Mouse (Mus musculus): ENCODE data around the gene Obscn.
"Not testable (repeated sequence)": the region's sequence is repeated elsewhere in the genome, so short reads cannot be mapped to it uniquely, and the experiment has no call there.

The Obscn gene

DNA sequence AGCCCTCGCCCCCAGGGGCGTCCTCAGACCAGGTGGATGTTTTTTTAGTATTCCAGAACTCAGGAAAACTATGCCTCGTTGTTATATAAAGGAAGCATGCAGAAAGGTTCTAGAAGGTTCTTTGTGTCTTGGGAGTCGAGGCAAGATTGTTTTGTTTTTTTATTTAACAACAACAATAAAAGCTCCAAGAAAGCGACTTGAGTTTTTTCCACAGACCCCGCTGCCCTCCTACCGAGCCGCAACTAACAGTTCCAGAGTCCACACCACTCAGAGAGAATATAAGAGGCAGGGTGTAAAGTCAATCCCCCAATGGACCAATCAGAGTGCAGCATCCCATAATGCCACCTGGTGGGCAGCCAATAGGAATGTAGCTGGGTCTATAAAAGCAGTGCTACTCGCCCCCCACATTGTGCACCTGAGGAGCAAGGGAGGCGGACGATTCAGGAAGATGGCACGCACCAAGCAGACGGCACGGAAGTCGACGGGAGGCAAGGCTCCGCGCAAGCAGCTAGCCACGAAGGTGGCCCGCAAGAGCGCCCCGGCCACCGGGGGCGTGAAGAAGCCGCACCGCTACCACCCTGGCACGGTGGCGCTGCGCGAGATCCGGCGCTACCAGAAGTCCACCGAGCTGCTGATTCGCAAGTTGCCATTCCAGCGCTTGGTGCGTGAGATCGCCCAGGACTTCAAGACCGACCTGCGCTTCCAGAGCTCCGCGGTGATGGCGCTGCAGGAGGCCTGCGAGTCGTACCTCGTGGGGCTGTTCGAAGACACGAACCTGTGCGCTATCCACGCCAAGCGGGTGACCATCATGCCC lies 174.6 kb downstream of the Obscn start:
- peak; percentile 88 for DNase-seq (ENCODE audit: low read depth, low spot score)

DNA sequence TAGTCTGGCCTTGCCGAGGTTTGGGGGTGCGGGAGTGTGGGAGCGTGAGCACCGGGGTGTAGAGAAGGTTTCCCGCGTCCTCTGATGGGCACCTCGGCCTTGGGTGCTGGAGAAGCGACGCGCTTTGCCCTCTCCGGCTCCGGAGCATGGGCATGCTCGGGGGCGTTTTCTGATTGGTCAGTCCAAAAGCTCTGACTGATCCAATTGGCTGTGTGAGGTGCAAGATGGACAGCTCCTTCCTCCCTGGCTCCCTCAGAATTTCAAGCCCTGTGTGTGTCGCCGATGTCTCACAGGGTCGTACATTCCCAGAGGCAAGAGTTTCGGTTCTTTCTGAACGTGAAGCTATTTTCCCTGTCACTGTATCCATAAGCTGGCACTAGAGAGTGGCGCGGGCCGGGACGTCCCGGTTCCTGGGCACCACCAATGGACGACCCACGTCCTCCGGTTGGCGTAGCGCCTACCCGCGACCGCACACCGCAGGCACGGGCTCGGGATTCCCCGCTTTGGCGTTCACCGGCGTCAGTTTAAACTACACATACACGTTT lies 176.2 kb downstream of the Obscn start:
- peak; percentile 85 for DNase-seq (ENCODE audit: low read depth, low spot score)

DNA sequence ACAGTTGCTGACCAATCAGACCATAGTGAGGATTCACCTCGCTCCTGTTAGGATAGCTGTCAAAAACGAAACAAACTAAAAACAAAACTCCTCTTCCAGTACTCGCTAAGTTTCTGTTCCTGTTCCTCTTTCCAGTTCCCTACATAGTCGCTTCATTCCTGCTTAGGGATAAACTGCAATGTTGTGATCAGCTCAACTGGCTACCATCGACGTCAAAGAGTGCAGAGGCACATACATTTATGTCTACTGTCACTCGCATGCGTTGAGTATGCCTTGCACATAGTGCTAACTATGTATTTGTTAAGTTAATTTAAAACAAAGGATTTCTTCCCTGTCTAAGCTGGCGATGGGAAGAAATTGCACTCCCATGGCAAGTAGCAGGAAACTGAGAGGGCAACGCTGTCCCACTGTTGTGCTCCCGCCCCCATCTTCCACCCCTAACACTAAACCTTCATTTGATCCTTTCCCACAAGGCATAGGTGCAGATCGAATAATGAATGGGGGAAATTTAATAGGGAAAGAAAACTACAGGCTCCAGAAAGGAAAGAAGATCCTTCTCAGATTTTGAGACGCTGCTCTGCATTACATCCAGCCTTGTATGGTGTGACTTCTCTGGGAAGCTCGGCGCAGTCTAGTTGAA lies 176.9 kb downstream of the Obscn start:
- DNase-seq (ENCODE audit: low read depth, low spot score): no peak

DNA sequence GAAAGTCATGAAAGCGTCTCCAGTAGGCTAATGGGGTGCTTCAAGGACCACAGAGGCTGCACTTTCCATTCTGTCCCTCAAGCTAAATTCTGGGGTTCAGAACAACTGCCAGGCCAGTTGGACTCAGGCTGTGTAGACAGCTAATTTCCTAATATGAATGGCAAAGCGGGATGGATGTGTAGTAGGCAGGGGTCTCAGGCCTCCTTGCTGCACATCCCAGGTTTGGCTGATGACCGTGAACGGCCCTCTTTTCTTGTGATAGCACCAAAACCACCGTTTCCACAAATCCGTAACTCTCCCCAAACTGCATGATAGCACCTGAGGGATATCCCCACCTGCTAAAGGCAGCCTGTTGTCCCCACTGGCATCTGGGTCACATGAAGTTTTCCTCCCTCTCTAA lies 177.7 kb downstream of the Obscn start:
- no peak for DNase-seq (ENCODE audit: low read depth, low spot score)

DNA sequence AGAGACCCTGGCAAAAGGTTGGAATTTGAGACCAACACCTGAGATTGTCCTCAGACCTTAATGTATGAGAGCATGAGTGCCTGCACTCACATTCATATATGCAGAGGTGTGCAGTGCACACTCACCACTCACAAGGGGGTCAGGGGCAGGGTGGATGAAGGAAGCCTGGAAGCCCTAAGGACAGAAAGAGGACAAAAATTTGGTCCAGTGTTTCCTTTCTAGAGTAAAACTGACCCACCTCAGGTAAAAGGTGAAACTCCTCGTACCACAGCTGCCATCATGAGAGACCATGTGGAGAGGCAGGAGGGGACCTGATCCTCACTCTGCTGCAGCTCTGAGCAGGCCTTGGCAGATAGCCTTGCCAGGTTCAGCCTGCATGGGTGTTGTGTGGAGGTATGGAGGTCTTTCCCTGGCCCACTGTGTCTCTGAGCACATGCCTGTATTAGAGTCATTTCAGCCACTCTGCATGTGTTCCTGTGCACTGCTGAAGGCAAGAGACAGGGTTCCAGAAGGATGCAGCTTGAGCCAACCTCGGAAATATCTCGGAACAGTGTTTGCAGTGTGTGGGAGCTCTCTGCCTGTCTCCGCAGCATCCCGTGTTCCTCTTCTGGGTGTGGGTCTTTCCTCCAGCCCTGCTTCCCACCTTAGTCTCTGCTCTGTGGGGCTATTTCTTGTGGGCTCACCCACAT lies 178.8 kb downstream of the Obscn start:
- no peak for DNase-seq (ENCODE audit: low read depth, low spot score)

DNA sequence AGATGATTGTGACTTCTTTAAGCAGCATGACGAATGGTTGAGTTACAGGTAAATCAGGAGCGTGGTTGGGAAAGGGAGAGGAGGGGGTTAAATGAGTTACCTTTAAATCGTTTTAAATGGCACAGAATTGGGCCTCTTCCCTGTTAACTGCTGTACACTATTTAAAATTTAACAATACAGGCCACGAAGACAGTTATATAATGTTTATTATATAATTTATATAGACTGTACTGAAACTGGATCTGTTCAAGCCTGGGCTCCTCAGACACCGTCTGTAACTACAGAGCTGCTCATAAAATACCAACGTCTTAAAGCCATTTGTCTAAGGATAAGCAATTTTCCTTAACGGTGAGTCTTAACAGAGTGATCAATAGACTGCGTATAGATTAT lies 180.3 kb downstream of the Obscn start:
- no peak for DNase-seq (ENCODE audit: low read depth, low spot score)

DNA sequence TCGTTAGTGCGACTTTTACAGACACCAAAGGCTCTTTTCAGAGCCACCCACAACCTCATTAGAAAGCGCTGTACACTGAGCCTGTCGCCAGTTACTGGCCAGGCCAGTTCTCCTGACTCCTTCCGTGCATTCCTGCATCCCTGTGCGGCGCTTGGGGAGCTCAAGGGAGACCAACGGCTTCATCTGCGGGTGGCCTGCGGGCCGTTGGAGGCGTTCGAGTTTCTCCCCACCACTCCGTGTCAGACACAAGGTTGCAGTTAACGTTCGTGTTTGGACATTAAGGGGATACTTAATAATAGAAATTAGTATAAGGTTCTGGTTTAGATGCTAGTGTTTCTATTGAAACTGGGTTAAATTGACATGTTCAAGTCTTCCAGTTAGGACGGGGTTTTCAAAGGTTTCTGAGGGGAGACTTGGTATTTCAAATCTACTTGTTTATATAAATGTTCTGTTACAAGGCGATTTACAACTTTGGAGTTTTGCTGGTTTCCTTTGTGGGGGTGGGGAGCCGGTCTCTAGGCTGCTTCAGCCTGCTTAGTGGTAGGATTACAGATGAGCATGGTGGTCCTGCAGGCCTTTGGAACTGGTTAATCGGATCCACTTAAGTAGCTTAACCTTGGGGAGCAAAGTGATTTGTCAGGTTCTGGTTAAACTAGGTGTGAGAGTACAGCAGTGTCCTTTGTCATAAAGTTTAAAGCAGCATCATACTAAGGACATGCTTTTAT lies 180.9 kb downstream of the Obscn start:
- no peak for DNase-seq (ENCODE audit: low read depth, low spot score)

DNA sequence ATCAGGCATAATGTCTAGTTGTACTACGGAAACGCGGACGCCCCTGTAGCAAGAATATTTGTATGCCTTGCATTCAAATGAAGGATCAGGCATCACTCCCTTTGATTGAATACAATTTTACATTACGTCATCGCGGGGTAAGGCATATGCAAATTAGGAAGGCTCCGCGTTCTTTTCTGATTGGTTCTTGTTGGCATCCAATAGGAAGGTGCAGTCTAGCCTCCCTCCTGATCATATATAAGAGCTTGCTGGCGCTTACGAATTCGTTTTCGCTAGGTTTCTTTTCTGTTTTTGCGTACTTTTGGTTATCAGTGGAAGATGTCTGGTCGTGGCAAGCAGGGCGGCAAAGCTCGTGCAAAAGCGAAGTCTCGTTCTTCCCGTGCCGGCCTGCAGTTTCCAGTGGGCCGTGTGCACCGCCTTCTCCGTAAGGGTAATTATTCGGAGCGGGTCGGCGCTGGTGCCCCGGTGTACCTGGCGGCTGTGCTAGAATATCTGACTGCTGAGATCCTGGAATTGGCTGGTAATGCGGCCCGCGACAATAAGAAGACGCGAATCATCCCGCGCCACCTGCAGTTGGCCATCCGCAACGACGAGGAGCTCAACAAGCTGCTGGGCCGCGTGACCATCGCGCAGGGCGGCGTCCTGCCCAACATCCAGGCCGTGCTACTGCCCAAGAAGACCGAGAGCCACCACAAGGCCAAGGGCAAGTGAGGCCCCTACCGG lies 181.6 kb downstream of the Obscn start, which contains the start of the genes Hist3h2a and Trim17:
Hist3h2a (plus strand) TSS at position 266 of the 723 bp plus-strand sequence.
Trim17 (plus strand) TSS at position 266 of the 723 bp plus-strand sequence.
- peak; percentile 95 for DNase-seq (ENCODE audit: low read depth, low spot score)

DNA sequence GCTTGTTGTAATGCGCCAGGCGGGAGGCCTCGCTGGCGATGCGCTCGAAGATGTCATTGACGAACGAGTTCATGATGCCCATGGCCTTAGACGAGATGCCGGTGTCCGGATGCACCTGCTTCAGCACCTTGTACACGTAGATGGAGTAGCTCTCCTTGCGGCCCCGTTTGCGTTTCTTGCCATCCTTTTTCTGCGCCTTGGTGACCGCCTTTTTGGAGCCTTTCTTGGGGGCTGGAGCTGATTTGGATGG lies 182.1 kb downstream of the Obscn start:
- DNase-seq (ENCODE audit: low read depth, low spot score): not testable (repeated sequence)

DNA sequence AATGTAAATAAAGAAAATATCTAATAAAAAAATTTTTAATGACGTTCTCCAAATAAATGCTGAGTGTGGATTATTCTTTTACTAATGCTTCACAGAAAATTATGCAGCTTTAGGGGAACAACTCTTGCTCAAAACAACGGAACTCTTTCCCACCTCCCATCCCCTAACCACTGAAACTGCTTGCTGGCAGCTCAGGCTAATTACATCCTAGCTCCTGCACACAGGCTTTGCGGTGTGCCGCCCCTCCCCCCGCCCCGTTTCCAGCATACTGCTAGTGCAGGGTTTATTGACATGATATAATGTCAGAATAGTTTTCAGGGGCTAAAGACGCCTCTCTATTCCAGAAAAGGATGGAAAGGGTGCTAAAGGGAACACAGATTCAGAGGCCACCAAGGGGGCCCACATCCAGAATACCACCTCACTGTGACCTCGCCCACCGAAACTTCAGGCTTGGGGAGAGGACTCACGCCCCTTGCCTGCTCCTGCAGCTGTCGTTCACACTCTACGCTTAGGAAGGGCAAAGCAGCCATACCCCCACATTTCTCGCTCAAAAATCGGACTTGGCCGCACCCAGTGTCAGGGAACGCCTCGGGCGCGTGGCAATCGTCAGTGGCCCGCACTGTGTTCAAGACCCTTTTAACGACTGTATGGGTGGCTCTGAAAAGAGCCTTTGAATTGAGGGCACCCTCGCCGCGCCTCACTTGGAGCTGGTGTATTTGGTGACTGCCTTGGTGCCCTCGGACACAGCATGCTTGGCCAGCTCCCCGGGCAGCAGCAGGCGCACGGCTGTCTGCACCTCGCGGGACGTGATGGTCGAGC lies 182.6 kb downstream of the Obscn start:
- DNase-seq (ENCODE audit: low read depth, low spot score): no peak

DNA sequence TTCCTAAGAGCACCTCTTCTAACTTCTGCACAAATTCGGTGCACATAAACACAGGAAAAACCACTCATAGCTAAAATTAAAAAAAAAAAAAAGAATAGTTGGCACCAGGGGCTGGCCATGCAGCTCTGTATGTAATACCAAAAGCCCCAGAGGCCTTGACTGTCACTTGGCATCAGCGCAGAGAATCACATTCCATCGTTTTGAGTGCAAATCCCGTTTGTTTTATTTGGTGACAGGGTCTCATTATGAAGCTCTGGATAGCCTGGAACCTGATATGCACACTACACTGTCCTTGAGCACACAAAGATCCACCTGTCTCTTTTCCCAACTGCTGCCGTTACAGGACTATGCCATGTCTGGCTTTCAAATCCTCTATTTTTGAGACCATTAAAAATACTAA lies 185.0 kb downstream of the Obscn start:
- DNase-seq (ENCODE audit: low read depth, low spot score): no peak

DNA sequence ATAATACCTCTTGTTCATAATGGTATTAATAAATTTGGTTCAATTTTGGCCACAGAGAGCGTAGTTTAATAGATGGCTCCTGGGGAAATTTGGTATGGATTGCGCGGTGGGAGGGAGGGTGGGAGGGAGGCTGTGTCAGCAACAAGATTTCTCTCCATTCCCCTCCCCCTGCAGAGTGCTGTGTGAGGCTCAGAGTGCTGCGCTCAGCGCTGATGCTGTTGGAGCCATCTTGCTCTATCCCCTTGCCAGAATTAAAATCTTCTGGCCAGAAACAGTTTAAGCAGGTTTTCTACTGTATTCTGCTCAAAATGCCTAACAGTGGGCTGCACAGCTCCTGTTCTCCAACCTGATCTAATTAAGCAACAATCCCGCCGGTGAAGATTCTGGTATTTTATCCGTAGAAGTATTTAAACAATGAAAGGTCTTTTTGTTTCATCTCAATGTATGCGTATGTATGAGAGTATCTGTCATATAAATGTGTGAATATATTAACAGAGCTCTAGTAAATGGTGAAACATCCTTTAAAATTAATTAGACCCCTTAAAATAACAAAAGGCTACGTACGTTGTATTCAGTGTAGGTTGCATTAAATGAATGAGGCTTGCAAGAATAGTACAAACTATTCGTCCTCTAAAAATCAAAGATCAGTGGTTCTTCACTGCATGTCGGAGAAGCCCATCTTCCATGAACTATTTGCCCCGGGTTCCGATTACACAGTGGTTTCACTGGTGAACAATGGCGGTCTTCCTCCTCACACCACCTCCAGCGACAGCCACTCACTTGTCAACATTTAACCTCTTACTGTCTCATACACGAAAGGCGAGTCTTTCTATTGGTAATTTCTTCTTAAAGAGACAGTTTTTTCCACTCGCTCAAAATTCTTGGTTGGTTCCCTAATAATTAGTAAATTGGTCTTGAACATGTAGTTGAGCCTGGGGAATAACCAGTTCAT lies 186.4 kb downstream of the Obscn start:
- peak; percentile 41 for DNase-seq (ENCODE audit: low read depth, low spot score)

DNA sequence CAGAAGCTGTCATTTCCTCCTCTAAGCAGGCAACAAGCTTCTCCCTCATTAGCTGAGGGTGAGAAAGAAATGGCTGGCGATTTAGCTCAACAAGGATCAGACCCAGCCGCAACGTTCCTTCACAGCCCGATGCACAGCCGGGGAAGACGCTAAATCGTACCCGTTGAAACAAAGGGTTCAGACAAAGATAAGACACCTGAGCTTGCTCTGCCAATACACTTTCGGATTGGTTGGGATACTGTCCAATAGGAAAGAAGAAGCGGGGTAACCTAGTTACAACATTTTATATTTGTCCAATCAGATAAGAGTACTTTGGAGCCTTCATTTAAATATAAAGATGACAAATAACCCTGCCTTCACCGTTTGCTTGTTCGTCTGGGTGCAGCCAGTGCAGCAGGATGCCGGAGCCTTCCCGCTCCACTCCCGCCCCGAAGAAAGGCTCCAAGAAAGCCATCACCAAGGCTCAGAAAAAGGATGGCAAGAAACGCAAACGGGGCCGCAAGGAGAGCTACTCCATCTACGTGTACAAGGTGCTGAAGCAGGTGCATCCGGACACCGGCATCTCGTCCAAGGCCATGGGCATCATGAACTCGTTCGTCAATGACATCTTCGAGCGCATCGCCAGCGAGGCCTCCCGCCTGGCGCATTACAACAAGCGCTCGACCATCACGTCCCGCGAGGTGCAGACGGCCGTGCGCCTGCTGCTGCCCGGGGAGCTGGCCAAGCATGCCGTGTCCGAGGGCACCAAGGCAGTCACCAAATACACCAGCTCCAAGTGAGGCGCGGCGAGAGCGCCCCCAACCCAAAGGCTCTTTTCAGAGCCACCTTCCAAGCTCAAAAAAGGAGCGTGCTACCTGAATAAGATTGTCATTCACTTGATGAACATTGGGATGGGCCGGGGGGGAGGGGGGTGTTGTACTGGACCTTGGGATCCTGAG lies 187.4 kb downstream of the Obscn start, which contains the start of gene Hist3h2ba:
Hist3h2ba (plus strand) TSS at position 379 of the 938 bp plus-strand sequence.
- DNase-seq (ENCODE audit: low read depth, low spot score): peak; percentile 88

DNA sequence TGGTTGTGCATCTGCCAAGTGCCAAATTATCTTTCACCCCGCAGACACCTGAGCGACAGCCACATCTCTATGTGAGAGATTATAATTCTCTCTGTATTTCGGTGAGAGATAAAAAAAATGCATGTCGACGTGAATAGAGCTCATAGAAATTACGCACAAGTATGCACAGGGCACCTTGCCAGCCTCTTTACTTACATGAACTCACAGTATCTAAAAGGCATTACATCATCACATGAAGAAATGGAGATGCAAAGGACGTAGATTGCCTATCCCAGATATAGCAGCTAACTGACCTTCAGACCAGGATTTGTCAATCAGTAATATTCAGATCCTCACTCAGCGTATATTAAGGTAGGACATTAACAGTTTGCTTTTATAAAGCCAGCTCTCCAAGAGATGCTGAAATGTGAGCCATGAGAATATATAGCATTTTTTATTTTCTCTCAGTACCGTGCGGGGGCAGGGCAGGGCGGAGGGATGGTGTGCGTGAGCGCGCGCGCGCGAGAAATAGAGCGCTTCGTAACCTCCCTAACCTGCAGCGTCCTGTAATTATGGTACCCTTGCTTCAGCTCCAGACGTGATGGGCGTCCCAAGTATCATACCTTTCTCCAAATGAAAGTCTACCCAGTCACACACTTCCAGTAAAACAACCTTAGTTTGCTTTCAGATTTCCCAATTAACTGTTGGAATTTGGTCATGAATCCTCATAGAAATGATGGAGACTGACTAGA lies 188.2 kb downstream of the Obscn start:
- no peak for DNase-seq (ENCODE audit: low read depth, low spot score)

DNA sequence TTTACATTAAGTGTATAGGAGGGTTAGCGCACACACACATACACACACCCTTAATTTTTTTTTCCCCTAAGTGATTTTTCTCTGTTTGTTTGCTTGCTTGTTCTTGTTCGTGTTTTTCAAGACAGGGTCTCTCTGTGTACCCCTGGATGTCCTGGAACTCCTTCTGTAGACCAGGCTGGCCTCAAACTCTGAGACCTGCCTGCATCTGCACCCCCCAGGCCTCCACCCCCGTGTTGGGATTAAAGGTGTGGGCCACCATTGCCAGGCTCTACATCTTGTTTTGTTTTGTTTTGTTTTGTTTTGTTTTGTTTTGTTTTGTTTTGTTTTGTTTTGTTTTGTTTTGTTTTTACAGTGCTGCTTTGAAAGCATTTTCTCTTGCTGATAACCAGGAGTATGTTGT lies 188.9 kb downstream of the Obscn start:
- no peak for DNase-seq (ENCODE audit: low read depth, low spot score)

All from ZHBTc4 (cell line).